Mouse (Mus musculus) left cerebral cortex, postnatal 10 days (tissue): ENCODE data around the gene Tex9. TPM values are rescaled to one million over a fixed set of nuclear protein-coding genes. Genes with fewer than 3 reads are reported as not detected.
"Not testable (repeated sequence)": the region's sequence is repeated elsewhere in the genome, so short reads cannot be mapped to it uniquely, and the experiment has no call there.

Experiments used
- DNase-seq, 2 experiments: peaks; one replicate each; pipeline ENCODE4 v3.0.0; 2021 to 2022; ENCODE audit warnings: low spot score in 2 of 2, mixed read lengths in 1 of 2; ENCODE audit errors: extremely low spot score in 1 of 2
- intact Hi-C: fragments of 180-260 bp; cut with DNase I; formaldehyde crosslinking; loops from one replicate; pipeline ENCODE4 v1.15.1; 2025
- total RNA-seq, 2 experiments: library from RNA; stranded (reverse); gene quantifications; 2 replicates each; pipeline ENCODE4 v1.2.3; 2021

The Tex9 gene
- total RNA-seq, 2 experiments from 2014 or later, result 12.5 to 13.2 TPM

DNA sequence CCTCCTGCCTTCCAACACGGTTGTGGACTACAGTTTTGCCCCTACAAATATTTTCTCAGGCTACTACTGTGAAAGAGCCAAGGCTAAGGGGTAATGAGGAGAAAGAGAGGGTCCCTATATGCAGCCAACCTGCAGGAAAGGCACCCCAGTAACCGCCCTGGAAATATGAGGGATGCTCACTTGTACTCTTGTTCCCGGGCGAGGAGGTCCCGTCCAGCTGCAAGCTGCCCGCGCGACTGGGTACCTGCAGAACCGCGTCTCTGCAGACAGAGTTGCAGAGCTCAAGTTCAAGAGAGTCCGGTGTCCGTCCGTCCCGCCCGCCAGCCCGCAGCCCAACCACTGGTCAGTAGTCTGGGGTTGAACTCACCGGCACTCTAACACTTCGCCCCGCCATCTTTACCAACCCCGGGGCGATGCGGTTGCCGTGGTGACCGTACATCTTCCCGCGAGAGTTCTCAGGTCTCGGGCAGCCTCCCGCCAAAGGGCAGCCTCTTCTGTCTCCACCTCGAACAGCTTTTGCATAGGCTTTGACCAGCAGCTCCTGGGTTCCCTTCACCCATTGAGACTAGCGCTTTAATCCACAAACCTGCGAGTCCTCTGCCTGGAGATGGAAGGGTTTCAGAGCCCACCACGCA lies 336 bp downstream of the Tex9 start:
- intact Hi-C loops, result no loop called here
- peak; percentile 88 to 93 for DNase-seq

DNA sequence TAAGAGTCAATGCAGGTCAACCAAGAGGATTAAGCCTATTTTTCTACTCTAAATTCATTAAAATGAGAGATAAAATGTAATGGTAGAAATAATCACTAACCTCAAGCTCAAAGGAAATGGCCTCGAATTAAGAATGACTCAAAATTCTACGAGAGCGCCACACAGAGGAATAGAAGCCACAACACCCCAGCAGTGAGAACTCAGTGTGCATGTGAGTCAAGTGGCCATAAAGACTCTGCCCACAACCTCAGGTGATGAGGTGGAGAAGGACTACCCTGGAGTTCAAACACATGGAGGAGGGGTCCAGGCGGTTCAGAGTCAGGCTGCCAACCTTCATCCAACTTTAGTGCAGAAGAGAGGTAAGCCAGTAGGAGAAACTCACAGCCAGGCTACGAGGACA lies 2.9 kb downstream of the Tex9 start:
- DNase-seq, result no peak
- intact Hi-C loops, result no loop called here

DNA sequence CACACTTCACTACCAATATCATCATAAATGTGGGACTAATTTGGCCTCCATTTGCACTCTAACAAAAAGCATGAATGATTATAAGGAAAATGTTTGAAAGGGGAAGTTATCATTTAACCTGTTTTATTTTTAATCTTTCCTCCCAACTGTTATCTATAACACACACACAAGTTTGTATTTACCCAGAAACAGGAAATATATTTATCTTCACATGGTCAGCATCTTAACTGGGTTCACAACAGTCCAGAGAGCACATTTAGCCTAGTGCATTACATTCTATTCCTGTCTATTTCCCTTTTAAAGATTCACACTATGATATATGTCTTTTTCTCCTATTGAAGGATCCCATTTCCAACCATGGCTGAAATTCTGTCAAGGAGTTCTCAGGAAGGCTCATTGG lies 3.5 kb downstream of the Tex9 start:
- intact Hi-C loops, result no loop called here
- DNase-seq, result no peak

DNA sequence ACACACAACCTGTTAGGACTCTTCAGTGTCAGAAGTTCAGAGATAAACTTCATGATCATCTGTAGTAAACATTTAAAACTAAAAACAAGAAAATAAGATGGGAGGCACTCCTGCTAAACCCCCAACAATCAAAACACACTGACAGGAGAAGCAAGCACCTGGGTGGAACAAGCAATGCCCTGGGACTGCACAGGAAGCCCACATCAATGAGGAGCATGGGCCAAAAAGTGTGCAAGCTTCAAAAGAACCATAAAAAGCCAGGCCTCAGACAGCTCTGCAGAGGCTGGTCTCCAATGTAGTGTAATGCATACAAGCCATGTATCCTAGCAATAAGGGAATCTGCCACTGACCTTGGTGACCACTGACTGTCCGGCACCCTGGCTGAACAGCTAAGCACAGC lies 12.7 kb downstream of the Tex9 start:
- DNase-seq, result no peak

DNA sequence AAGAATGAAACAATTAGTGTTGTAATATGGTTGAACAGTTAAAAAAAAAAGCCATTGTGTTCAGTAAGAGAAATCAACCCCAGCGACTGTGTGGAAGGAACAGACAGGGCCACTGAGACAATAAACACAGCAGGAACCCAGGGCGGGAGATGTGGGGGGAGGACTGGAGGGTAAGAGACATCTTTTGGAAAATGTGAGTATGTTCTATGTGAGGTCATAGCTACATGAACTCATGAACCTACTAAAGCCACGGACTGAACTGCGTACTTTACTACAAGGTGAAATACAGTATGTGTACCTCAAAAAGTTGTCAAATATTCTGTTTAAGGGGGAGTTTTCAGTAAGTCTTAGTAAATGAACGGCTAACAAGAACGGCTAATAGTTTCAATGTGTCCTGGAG lies 14.7 kb downstream of the Tex9 start:
- intact Hi-C loops, result no loop called here
- DNase-seq, result no peak

More for the DNA sequence above, 12.7 kb downstream of the Tex9 start:
- intact Hi-C loops, result no loop called here

DNA sequence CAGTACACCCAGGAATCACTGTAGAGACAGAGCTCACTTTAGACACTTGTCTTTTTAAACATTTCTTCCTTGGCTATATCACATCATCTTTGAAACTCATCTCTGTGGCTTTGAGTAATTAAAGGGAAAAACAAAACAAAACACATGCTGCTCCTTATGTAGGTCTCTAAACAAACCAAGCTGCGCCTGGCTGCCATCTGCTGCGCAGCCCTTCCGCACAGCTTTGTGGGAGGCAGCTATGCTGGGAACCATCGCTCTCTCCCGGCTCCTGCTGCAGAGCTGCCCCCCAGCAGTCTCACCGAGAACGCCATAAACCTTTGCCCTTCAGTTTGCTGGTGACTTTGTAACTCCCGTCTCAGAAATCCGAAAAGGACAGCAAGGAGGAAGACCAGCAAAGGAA lies 16.5 kb downstream of the Tex9 start:
- intact Hi-C loops, result no loop called here
- DNase-seq, result peak; percentile 27 to 35

DNA sequence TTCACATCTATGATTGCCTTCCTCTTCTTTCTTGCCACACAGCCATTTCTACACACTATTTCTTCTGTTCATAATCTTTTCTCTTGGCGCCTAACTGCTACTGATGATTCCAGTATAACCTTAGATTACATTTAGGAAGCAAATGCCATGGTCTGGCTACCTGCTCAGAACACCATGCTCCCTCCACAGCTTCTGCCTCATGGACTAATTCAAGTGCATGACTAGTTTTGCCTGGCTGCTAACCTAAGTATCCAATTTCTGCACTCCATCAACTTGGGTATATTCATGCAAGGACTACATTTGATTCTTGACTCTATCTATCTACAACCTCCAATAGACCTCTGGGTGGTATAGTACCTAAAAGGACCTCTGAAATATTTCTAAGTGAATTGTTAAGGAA lies 22.2 kb downstream of the Tex9 start:
- intact Hi-C loops, result no loop called here
- no peak for DNase-seq

DNA sequence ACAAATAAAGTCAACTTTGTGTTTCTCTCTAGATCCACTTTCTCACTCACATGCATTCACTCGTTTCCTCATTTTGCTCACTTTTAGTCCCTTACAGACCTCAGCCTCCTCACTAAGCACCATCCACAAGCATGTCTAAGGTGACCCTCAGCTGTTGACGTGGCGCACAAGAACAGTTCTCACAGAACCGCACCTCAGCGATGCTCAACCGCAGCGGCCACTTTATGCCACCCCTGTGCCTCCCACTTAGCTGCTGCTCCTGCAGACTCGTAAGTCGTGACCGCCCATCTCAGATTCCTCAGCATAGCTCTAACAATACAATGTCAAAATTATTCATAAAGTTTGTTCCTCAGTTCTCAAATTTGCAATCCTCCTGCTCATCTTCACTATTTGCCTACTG lies 23.4 kb downstream of the Tex9 start:
- intact Hi-C loops, result no loop called here
- DNase-seq, result no peak

DNA sequence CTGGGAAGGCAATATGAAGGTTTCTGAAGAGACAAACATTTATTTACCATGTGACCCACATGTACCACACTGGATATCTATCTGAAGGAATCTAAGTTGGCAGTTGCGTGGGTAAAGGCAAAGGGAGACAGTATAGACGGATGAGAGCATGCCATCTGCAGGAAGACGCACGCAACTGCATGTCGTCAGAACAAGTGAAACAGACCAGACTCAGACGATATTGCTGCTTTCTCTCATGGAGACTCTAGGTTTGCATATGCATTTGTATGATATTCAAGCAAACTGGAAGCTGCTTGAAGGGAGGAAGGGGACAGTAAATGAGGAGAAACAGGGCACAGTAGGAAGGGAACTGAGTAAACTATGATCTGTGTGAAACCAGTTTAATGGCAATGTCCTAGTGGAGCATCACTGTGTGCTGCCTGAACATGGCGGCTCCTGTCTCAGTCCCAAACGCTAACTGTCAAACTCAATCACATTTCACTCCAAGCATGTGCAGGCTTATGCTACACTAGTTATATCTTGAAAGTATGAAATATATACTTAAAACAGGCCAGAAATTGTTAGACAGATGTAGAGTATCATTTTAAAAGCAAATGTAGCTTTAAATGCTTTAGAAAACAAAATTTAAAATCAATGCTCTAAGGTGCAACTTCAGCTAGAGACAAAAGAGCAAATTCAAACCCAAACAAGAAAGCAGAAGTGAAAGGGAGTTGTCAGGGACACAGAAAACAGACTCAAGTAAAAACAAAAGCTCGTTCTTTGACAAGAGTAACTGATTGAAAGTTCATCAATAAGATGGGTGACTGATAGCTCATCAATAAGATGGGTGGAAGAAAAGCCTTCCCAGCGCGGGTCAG lies 24.2 kb downstream of the Tex9 start:
- intact Hi-C loops, result no loop called here
- no peak for DNase-seq

DNA sequence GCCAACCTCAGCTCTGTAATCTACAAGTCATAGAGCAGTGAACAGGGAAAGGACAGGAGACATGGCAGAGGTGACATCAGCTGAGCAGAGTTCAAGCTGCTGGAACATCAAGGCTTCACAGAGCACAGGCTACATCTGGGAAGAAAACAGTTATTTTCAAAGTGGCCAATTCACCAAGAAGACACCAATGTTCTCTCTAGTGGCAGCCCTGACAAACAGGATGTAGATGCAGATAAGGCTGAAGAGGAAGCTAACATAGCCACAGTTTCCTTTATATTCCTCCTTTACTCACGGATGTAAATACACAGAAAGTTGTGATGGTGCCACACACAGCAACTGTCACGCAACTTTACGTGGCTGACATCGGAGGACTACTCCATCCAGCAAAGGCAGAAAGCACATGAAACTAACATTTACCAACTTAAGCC lies 26.2 kb downstream of the Tex9 start:
- DNase-seq, result no peak

DNA sequence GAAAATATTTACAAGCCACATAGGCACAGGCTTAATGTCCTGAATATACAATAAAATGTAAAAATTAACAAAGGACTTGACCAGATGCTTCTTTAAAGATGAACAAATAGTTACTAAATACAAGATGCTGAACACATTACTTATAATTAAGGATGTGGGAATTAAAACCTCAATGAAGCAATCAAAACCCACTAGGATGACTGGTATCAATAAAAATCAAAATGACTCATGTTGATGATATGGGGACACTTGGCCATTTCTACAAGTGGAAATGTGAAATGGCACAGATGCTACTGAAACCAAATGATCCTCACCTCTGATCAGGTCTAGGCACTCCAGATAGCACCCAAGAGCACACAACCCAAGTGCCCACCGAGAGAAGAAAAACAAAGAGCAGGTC lies 27.2 kb downstream of the Tex9 start:
- intact Hi-C loops, result no loop called here
- no peak for DNase-seq

More for the DNA sequence above, 26.2 kb downstream of the Tex9 start:
- intact Hi-C loops, result no loop called here

DNA sequence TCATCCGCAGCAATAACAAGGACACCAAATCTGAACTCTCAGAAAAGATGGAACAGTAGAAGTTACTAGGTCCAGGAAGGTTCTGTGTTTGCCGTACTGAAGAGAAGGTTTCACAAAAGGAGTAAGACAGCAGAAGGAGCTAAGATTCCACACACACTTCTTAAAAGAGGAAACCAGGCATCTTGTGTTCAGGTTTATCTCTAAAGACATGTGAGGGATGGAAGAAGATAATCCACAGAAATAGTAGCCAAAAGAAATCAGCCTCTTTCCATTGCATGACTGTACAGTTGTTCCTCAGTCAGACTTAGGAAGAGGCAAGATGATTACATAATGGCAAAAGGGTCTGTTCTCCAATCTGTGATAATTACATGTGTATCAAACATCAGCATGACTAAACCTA lies 29.6 kb downstream of the Tex9 start:
- DNase-seq, result no peak
- intact Hi-C loops, result no loop called here

DNA sequence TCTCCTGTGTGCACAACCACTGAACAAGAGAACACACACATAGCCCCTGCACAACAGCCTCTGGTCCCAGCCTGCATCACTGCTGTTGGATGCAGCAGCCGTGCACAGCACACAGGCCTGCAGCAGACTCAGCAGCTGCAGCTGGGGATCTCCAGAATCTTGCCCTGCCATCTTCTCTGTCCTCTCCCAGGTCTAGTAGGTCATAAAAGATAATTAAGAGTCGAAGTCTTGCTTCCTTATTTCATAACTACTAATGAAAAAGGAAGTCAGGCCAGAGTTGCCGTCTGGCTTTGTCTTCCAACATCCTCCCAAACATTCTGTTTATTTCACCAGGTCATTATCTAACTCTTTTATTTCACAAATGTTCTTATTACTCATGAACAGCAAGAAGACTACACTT lies 31.2 kb downstream of the Tex9 start:
- intact Hi-C loops, result no loop called here
- no peak for DNase-seq

DNA sequence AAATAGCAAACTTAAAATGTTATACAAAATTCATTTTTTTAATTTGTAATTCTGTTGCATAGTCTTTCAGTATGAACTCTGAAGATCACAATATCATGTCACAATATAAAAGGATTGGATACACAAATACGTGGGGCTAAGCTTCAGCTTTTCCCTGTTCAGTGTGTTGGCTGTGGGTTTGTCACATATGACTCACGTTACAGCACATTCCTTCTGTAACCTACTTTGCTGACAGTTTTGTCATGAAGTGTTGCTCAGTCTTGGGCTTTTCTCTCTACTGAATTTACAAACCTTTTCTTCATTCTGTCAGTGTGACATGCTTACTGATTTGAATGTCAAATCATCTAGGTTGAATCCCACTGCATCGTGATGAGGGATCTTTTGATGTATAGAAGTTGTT lies 32.3 kb downstream of the Tex9 start:
- intact Hi-C loops, result loop anchor here (10.0 kb wide), 1 partner anchor 145 kb away; no protein-coding TSS in a partner anchor
- no peak for DNase-seq

DNA sequence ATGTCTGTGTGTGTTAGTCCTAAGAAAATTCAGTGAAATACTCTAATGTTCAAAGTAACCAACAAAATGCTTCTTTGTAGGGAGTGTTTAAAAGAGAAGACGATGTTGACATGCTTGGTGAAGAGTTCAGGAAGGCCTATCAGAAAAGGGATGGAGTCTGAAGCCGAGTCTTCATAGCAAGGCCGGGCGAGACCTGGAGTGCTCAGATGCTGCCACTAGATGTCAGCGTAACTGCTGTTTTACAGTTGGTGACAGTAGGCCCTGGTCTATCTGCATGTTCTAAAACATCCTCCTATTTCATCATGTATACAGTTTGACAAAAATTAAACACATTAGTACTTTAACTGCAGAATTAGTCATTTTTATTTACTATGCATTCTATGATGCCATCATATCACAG lies 33.8 kb downstream of the Tex9 start:
- intact Hi-C loops, result loop anchor here (10.0 kb wide), 1 partner anchor 147 kb away; no protein-coding TSS in a partner anchor
- peak; percentile 54 to 70 for DNase-seq

DNA sequence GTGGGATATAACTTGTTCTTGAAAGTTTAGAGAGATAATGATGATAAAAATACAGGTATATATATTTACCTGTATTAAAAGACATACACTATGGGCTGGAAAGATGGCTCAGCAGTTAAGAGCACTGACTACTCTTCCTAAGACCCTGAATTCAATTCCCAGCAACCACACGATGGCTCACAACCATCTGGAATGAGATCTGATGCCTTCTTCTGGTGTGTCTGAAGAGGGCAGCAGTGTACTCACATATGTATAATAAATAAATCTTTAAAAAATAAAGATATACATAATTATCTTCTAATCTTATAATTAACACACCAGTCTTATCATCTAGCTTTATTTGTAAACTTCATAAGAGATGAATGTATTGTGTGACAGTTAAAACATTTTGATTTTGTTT lies 35.6 kb downstream of the Tex9 start:
- intact Hi-C loops, result loop anchor here (10.0 kb wide), 1 partner anchor 148 kb away; no protein-coding TSS in a partner anchor

DNA sequence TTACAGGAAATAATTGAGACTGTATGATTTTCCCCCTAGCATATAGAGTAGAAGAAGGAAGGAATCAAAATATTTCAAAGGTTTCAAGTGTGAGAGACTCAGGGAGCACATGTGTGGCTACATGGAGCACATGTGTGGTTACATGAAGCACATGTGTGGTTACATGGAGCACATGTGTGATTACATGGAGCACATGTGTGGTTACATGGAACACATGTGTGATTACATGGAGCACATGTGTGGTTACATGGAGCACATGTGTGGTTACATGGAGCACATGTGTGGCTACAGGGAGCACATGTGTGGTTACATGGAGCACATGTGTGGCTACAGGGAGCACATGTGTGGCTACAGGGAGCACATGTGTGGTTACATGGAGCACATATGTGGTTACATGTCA lies 37.7 kb downstream of the Tex9 start:
- DNase-seq, result not testable (repeated sequence)
- intact Hi-C loops, result loop anchor here (10.0 kb wide), 1 partner anchor 151 kb away; no protein-coding TSS in a partner anchor

More for the DNA sequence above, 35.6 kb downstream of the Tex9 start:
- DNase-seq, result no peak

DNA sequence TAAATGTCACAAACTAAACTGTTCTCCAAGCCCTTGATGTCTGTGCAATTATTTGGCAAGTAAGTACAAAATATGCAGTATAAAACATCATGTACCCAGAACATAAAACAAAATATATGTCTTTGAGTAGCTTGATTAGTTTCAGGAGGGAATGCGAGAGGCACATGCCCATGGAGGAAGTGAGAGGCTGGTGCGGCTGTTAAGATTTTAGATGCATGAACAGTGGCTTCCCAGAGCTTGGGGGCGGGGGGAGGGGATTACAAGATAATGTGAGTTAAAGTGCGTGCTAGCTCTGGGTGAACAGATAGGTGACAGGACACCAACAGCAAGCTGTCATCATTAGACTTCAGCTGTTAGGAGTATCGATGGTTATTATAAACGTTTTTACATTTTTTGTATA lies 40.9 kb downstream of the Tex9 start:
- intact Hi-C loops, result loop anchor here (10.0 kb wide), 1 partner anchor 154 kb away; no protein-coding TSS in a partner anchor

DNA sequence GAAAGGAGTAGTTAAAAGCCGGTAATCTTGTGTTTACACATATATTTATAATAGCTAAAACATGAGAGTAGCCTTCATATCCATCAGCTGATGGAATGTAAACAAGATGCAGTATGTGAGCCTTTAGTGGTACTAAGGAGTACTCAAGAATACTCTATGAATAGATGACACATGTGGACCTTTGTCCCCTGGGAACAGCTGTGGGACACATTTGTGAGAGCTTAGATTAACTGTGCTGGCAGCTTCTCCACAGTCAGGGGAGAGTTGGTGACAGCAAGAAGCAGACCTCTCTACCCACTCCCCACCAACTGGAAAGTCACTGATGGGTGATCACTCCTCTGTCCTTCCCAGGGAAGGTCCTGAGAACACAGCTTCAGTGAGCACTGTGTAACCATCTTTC lies 41.6 kb downstream of the Tex9 start:
- intact Hi-C loops, result loop anchor here (10.0 kb wide), 1 partner anchor 154 kb away; no protein-coding TSS in a partner anchor
- DNase-seq, result no peak

More for the DNA sequence above, 40.9 kb downstream of the Tex9 start:
- no peak for DNase-seq

DNA sequence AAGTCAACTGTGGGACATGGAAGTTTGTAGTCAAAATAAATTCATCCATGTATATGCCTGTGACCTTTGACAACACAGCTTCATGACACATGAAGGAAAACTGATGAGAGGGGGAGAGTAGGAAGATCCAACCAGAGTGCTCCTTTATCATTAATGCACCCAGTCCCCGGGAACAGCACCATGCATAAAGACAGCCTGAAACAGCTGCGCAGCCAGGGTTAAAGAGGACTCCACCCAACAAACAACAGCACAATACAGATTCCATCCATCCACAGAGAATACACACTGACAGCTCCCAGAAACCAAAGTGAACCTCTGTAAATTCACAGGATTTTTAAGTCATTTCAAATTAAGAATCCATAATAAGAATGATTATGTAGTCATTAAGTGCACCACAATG lies 42.2 kb downstream of the Tex9 start:
- DNase-seq, result no peak
- intact Hi-C loops, result loop anchor here (10.0 kb wide), 1 partner anchor 155 kb away; no protein-coding TSS in a partner anchor
